Comparison of ENCODE assay signal across 11 mouse cellular contexts in the genomic region with DNA sequence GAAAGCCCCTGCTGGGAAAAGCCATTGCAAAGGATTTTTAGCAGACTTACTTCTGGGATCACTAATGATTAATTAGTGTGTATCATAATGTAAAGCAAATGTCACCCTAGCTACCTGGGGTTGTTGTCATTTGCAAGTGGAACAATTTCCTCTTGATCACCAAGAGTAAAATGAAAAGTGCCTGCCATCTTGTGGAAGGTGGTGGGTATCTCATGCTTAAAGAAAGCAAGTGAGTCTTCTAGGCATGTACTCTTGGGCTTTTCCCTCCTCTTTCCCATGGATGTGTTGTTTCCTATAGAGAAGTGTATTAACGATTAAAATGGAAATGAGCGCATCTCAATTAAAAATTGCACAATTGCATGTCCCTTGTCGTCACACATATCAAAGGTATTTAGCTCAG.
A peak's percentile ranks its signal among the peaks of the same experiment; 100 is the strongest.
DNase-seq lines count a peak whose midpoint lies in the region; ATAC-seq and TF ChIP-seq lines count a peak whose summit lies in the region.
"Had no signal": no experiment of that assay in that cellular context is flagged by ENCODE, and none has a peak within 500 bp of the region (broad histone marks: within the 10 kb centered on the region; RNA-seq: fewer than 3 reads in every experiment).

No protein-coding gene starts in this region.

- TF ChIP-seq POLR2A in kidney, adult 2 months (IDR thresholded peaks at IDR 0.05; ENCODE audit: low read depth, low read length): no peak

- no peak for ATAC-seq in forebrain, embryonic 16.5 days

- no peaks in the 10 kb centered on the region for H3K4me1 ChIP-seq in kidney, adult 2 months (ENCODE audit: control insufficient read depth, insufficient read depth, low read length)
- H3K4me1 ChIP-seq in forebrain, embryonic 16.5 days (replicated peaks; ENCODE audit: control insufficient read depth, insufficient read depth, low read length): no peaks in the 10 kb centered on the region
- H3K4me1 ChIP-seq: limb, embryonic 15.5 days had no signal

- WGBS in kidney, adult 2 months: 74% methylated on average over 3 of the region's 3 CpGs
- 52% methylated on average over 3 of the region's 3 CpGs for WGBS in forebrain, embryonic 16.5 days

- peak; percentile 1 for DNase-seq in kidney, adult 9 months
- DNase-seq in kidney, adult 2 months: no peak
- peak; percentile 14 for DNase-seq in Muller cell, postnatal 12 days (ENCODE audit: inconsistent ontology term)
- peak; percentile 12 for DNase-seq in brain, embryonic 18.5 days (ENCODE audit: low read depth, low spot score)
- DNase-seq in left cerebral cortex, postnatal 10 days (ENCODE audit: extremely low spot score in 1 of 2, low spot score in 2 of 2): peak; percentile 6 to 14
- DNase-seq in thymus, postnatal 14 days: no peak
- no peak for DNase-seq in gastrocnemius, postnatal 4 days (ENCODE audit: low spot score in 2 of 2)
- DNase-seq: heart, postnatal 14 days had no signal

- no peak overlapping the region for H3K4me3 ChIP-seq in kidney, adult 2 months (ENCODE audit: insufficient read depth, low read depth, low read length)
- no peak overlapping the region for H3K4me3 ChIP-seq in forebrain, embryonic 16.5 days (replicated peaks; ENCODE audit: low read length)
- H3K4me3 ChIP-seq: limb, embryonic 15.5 days had no signal

- intact Hi-C loops in left cerebral cortex, postnatal 10 days (cut with DNase I): loop anchor here (10.0 kb wide), 1 partner anchor 453 kb away; no protein-coding TSS in a partner anchor

- H3K27me3 ChIP-seq in kidney, adult 2 months (replicated peaks; ENCODE audit: control insufficient read depth, insufficient read depth, low read length): no peaks in the 10 kb centered on the region
- no peaks in the 10 kb centered on the region for H3K27me3 ChIP-seq in forebrain, embryonic 16.5 days (replicated peaks; ENCODE audit: control insufficient read depth, insufficient read depth, low read length)
- H3K27me3 ChIP-seq: limb, embryonic 15.5 days had no signal

- no peak overlapping the region for H3K4me2 ChIP-seq in forebrain, embryonic 16.5 days (ENCODE audit: low read length)
- H3K4me2 ChIP-seq: limb, embryonic 15.5 days had no signal

- no peaks in the 10 kb centered on the region for H3K36me3 ChIP-seq in kidney, adult 2 months (ENCODE audit: control insufficient read depth, insufficient read depth, low read length)
- H3K36me3 ChIP-seq in forebrain, embryonic 16.5 days (ENCODE audit: control insufficient read depth, insufficient read depth): no peaks in the 10 kb centered on the region
- H3K36me3 ChIP-seq: G1E; limb, embryonic 15.5 days had no signal

- H3K9ac ChIP-seq in forebrain, embryonic 16.5 days (replicated peaks; ENCODE audit: low read depth, low read length): no peak overlapping the region
- H3K9ac ChIP-seq: limb, embryonic 15.5 days had no signal

- no peaks in the 10 kb centered on the region for H3K9me3 ChIP-seq in forebrain, embryonic 16.5 days (ENCODE audit: control insufficient read depth, low read length)
- H3K9me3 ChIP-seq: G1E; limb, embryonic 15.5 days had no signal

- H3K27ac ChIP-seq in kidney, adult 2 months (ENCODE audit: insufficient read depth, low read depth, low read length): no peak overlapping the region
- H3K27ac ChIP-seq in forebrain, embryonic 16.5 days (ENCODE audit: low read length): no peak overlapping the region
- H3K27ac ChIP-seq: limb, embryonic 15.5 days had no signal

- TF ChIP-seq CTCF in kidney, adult 2 months (conservative IDR thresholded peaks at IDR 0.05; ENCODE audit: insufficient read depth, insufficient read length, low read depth, low read length): no peak

Comparison
In these comparisons a context has a peak if more than half of its experiments do, and no peak if none do; other contexts are left out.
1. DNase-seq: peak in kidney, adult 9 months (single experiment), Muller cell, postnatal 12 days (single experiment), brain, embryonic 18.5 days (single experiment) and left cerebral cortex, postnatal 10 days (2 of 2); none in kidney, adult 2 months (single experiment), thymus, postnatal 14 days (single experiment) and gastrocnemius, postnatal 4 days (0 of 2).